Mouse (Mus musculus) urinary bladder, postnatal 4 days (tissue): ENCODE measurements around the gene Il9r.

ENCODE experiments used
- DNase-seq, 2 experiments: peaks; one replicate each; pipeline ENCODE4 v3.0.0; 2021 to 2022; ENCODE audit warnings: low spot score in 2 of 2

Il9r gene

GRCm38 (mm10) chr11:32199230-32199629, 849 bp downstream of the Il9r start:
- no peak for DNase-seq

- no peak for DNase-seq
Measured at GRCm38 (mm10) chr11:32198256-32198955, 1.7 kb downstream of the Il9r start.

- DNase-seq: no peak
Measured at GRCm38 (mm10) chr11:32197766-32198165, 2.3 kb downstream of the Il9r start.

GRCm38 (mm10) chr11:32196727-32197126, 3.4 kb downstream of the Il9r start:
- peak in 1 of 2 experiments; percentile 44 for DNase-seq

GRCm38 (mm10) chr11:32195867-32196540, 4.1 kb downstream of the Il9r start:
- DNase-seq: peak in 1 of 2 experiments; percentile 38

GRCm38 (mm10) chr11:32194626-32195025, 5.5 kb downstream of the Il9r start:
- DNase-seq: peak in 1 of 2 experiments; percentile 55

- peak in 1 of 2 experiments; percentile 59 for DNase-seq
Measured at GRCm38 (mm10) chr11:32194086-32194485, 6.0 kb downstream of the Il9r start.

GRCm38 (mm10) chr11:32193156-32193555, 6.9 kb downstream of the Il9r start:
- DNase-seq: peak in 1 of 2 experiments; percentile 5

GRCm38 (mm10) chr11:32190603-32191110, 9.4 kb downstream of the Il9r start:
- peak in 1 of 2 experiments; percentile 14 for DNase-seq

GRCm38 (mm10) chr11:32190119-32190518, 10.0 kb downstream of the Il9r start:
- DNase-seq: peak in 1 of 2 experiments; percentile 13

- peak in 1 of 2 experiments; percentile 28 for DNase-seq
Measured at GRCm38 (mm10) chr11:32189434-32189833, 10.6 kb downstream of the Il9r start.

- peak in 1 of 2 experiments; percentile 51 for DNase-seq
Measured at GRCm38 (mm10) chr11:32188881-32189280, 11.2 kb downstream of the Il9r start.

- DNase-seq: no peak
Measured at GRCm38 (mm10) chr11:32187256-32187655, 12.8 kb downstream of the Il9r start.

- no peak for DNase-seq
Measured at GRCm38 (mm10) chr11:32186031-32186430, 14.0 kb downstream of the Il9r start.

GRCm38 (mm10) chr11:32184469-32184868, 15.6 kb downstream of the Il9r start:
- DNase-seq: peak in 1 of 2 experiments; percentile 49

GRCm38 (mm10) chr11:32181973-32182868, 17.9 kb downstream of the Il9r start:
- DNase-seq: peak; percentile 62 to 87

- DNase-seq: no peak
Measured at GRCm38 (mm10) chr11:32181246-32181645, 18.8 kb downstream of the Il9r start.

GRCm38 (mm10) chr11:32178506-32178905, 21.6 kb downstream of the Il9r start:
- DNase-seq: no peak

GRCm38 (mm10) chr11:32166683-32167082, 33.4 kb downstream of the Il9r start:
- DNase-seq: no peak

- peak; percentile 59 to 80 for DNase-seq
Measured at GRCm38 (mm10) chr11:32161922-32162804, 37.9 kb downstream of the Il9r start.

- DNase-seq: no peak
Measured at GRCm38 (mm10) chr11:32161500-32161899, 38.6 kb downstream of the Il9r start.
